Mouse (Mus musculus) cerebellum, adult 2 months (tissue): ENCODE measurements around the gene AU018091. TPM values are rescaled to one million over a fixed set of nuclear protein-coding genes. Genes with fewer than 3 reads are reported as not detected.
"Not testable (repeated sequence)": the region's sequence is repeated elsewhere in the genome, so short reads cannot be mapped to it uniquely, and the experiment has no call there.

Experiments used
- DNase-seq, 2 experiments: peaks; one replicate each; pipeline ENCODE4 v3.0.0; 2021
- H3K27ac ChIP-seq: fragments of 200-500 bp; 2 replicates; pipeline ENCODE4 v1.5.1; 2012; ENCODE audit warnings: low read length, control low read depth, inconsistent platforms; ENCODE audit not compliant: insufficient read depth
- H3K27me3 ChIP-seq: fragments of 200-500 bp; 2 replicates; pipeline ENCODE4 v1.6.1; 2012; ENCODE audit warnings: inconsistent platforms, mild to moderate bottlenecking, low read length, moderate library complexity; ENCODE audit not compliant: control insufficient read depth, insufficient read depth
- H3K4me1 ChIP-seq: fragments of 200-500 bp; 2 replicates; pipeline ENCODE4 v1.6.1; 2011; ENCODE audit warnings: low read length; ENCODE audit not compliant: control insufficient read depth, insufficient read depth
- H3K4me3 ChIP-seq: fragments of 200-500 bp; replicated peaks from 2 replicates; pipeline ENCODE3; 2011; ENCODE audit warnings: mild to moderate bottlenecking, low read depth, low read length, control low read depth; ENCODE audit not compliant: insufficient read depth
- CTCF ChIP-seq: fragments of 200-500 bp; IDR thresholded peaks from 2 replicates; pipeline ENCODE4 v1.5.1; 2011; ENCODE audit warnings: low read depth, mild to moderate bottlenecking, control low read depth, low read length, moderate library complexity, borderline replicate concordance; ENCODE audit not compliant: insufficient read depth
- POLR2A ChIP-seq: fragments of 200-500 bp; IDR thresholded peaks from 2 replicates; pipeline ENCODE4 v1.6.1; 2011; ENCODE audit warnings: low read length, control low read depth, borderline replicate concordance; ENCODE audit not compliant: insufficient read depth
- WGBS: fragments of 180-500 bp; shearing (Covaris S2); methylation state at CpG from one replicate; pipeline ENCODE4 v1.1.7; 2018; 5-methylcytosine and 5-hydroxymethylcytosine counted together
- polyA plus RNA-seq: library from polyadenylated mRNA; depleted of rRNA; stranded (reverse); fragments of >200 nt; gene quantifications from 2 replicates; pipeline ENCODE4 v1.2.3, GENCODE M21; 2012

The AU018091 gene
- polyA plus RNA-seq, 1 experiment = not detected

- Histone ChIP-seq H3K4me3 (no peak overlapping the region), H3K27ac (no peak overlapping the region), H3K27me3 (no peaks in the 10 kb centered on the region), H3K4me1 (no peaks in the 10 kb centered on the region)
- DNase-seq = no peak
- TF ChIP-seq CTCF = no peak
- TF ChIP-seq POLR2A = no peak
- 80% methylated on average over 6 of the region's 6 CpGs for WGBS
Observed at GRCm38 (mm10) chr7:3164381-3164780, 4.6 kb downstream of the AU018091 start.

- WGBS = 69% methylated on average over 1 of the region's 1 CpGs
- TF ChIP-seq CTCF (no peak), POLR2A (no peak)
- no peak overlapping the region for H3K4me3 ChIP-seq
- no peak for DNase-seq
- H3K4me1 ChIP-seq = no peaks in the 10 kb centered on the region
- no peak overlapping the region for H3K27ac ChIP-seq
- H3K27me3 ChIP-seq = no peaks in the 10 kb centered on the region
Observed at GRCm38 (mm10) chr7:3150376-3150775, 18.6 kb downstream of the AU018091 start.

GRCm38 (mm10) chr7:3146072-3146471 is 22.9 kb downstream of the AU018091 start:
- no peak for DNase-seq
- Histone ChIP-seq H3K4me3 (no peak overlapping the region), H3K27ac (no peak overlapping the region), H3K27me3 (no peaks in the 10 kb centered on the region), H3K4me1 (no peaks in the 10 kb centered on the region)
- TF ChIP-seq POLR2A (no peak), CTCF (no peak)

- no peak overlapping the region for H3K4me3 ChIP-seq
- no peaks in the 10 kb centered on the region for H3K4me1 ChIP-seq
- no peaks in the 10 kb centered on the region for H3K27me3 ChIP-seq
- no peak for DNase-seq
- WGBS = 13% methylated on average over 1 of the region's 1 CpGs
- H3K27ac ChIP-seq = no peak overlapping the region
- TF ChIP-seq CTCF (no peak), POLR2A (no peak)
Observed at GRCm38 (mm10) chr7:3143329-3143728, 25.7 kb downstream of the AU018091 start.

- WGBS = 67% methylated on average over 4 of the region's 4 CpGs
- H3K4me1 ChIP-seq = no peaks in the 10 kb centered on the region
- TF ChIP-seq POLR2A = no peak
- TF ChIP-seq CTCF = no peak
Observed at GRCm38 (mm10) chr7:3135606-3136005, 33.4 kb downstream of the AU018091 start.

GRCm38 (mm10) chr7:3134654-3135053 is 34.3 kb downstream of the AU018091 start:
- Histone ChIP-seq H3K27me3 (no peaks in the 10 kb centered on the region), H3K4me1 (no peaks in the 10 kb centered on the region), H3K27ac (no peak overlapping the region), H3K4me3 (no peak overlapping the region)
- no peak for DNase-seq
- TF ChIP-seq CTCF = no peak
- TF ChIP-seq POLR2A = no peak
- 76% methylated on average over 1 of the region's 1 CpGs for WGBS

More at GRCm38 (mm10) chr7:3135606-3136005, 33.4 kb downstream of the AU018091 start:
- Histone ChIP-seq H3K27me3 (no peaks in the 10 kb centered on the region), H3K4me3 (no peak overlapping the region), H3K27ac (no peak overlapping the region)
- no peak for DNase-seq

- DNase-seq = no peak
- Histone ChIP-seq H3K4me3 (no peak overlapping the region), H3K27me3 (no peaks in the 10 kb centered on the region), H3K27ac (no peak overlapping the region), H3K4me1 (no peaks in the 10 kb centered on the region)
- 40% methylated on average over 1 of the region's 1 CpGs for WGBS
- TF ChIP-seq CTCF (no peak), POLR2A (no peak)
Observed at GRCm38 (mm10) chr7:3130342-3130741, 38.7 kb downstream of the AU018091 start.

GRCm38 (mm10) chr7:3128564-3128963 is 40.4 kb downstream of the AU018091 start:
- not testable (repeated sequence) for H3K27ac ChIP-seq, H3K4me3 ChIP-seq, H3K27me3 ChIP-seq, H3K4me1 ChIP-seq, DNase-seq

GRCm38 (mm10) chr7:3111193-3111592 is 57.8 kb downstream of the AU018091 start:
- H3K27me3 ChIP-seq, DNase-seq, H3K4me3 ChIP-seq, H3K27ac ChIP-seq, H3K4me1 ChIP-seq: not testable (repeated sequence)
- no CpG with 5 or more reads among the region's 6 CpGs for WGBS

- H3K4me1 ChIP-seq, DNase-seq, H3K4me3 ChIP-seq, H3K27me3 ChIP-seq, H3K27ac ChIP-seq: not testable (repeated sequence)
- 65% methylated on average over 13 of the region's 13 CpGs for WGBS
Observed at GRCm38 (mm10) chr7:3106516-3107077, 62.4 kb downstream of the AU018091 start.
